Mouse (Mus musculus) thymus, postnatal 36 days (tissue): ENCODE data around the gene Nbl1.

Source experiments
- DNase-seq, 2 experiments: peaks; one replicate each; pipeline ENCODE4 v3.0.0; 2022; ENCODE audit warnings: mixed read lengths in 2 of 2

Gene Nbl1

GRCm38 (mm10) chr4:139058029-139058428 lies 34.8 kb downstream of the Nbl1 start:
- no peak for DNase-seq

DNA sequence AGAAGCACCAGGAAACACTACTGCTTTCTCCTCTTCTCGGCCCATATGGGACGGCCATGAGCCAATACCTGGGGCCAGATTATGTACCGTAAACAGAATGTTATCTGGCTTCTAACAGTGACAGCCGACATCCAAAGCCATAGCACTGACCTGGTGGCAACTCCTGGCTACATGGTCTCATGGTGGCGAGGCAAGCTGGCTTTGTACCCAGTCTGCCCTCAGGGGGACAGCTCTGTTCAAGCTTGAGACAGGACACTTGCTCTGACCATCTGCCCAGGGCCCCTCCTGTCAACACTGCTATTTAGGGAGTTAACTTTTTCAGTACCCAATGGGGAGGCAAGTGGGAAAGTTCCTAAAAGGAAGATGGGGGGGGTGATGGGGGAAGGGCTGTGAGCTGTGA lies 35.5 kb downstream of the Nbl1 start:
- DNase-seq = no peak

GRCm38 (mm10) chr4:139055744-139056143 lies 37.0 kb downstream of the Nbl1 start:
- DNase-seq = no peak

DNA sequence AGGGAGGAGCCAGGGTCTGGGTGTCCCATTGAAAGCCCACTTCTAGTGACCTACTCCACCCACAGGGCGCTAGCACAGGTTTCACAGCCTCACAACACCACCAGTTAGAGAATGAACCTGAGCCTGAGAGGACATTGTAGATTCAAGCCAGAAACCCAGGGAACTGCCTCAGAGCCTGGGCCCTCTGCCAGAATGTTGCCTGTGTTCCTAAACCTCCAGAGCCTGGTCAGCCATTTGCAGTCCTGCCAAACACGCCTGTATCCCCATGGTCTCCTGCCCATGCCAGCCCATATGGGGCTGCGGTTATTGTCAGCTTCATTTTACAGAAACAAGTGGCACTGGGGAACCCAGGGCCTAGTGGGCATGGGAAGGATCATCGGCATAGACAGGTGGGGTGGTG lies 37.5 kb downstream of the Nbl1 start:
- no peak for DNase-seq

DNA sequence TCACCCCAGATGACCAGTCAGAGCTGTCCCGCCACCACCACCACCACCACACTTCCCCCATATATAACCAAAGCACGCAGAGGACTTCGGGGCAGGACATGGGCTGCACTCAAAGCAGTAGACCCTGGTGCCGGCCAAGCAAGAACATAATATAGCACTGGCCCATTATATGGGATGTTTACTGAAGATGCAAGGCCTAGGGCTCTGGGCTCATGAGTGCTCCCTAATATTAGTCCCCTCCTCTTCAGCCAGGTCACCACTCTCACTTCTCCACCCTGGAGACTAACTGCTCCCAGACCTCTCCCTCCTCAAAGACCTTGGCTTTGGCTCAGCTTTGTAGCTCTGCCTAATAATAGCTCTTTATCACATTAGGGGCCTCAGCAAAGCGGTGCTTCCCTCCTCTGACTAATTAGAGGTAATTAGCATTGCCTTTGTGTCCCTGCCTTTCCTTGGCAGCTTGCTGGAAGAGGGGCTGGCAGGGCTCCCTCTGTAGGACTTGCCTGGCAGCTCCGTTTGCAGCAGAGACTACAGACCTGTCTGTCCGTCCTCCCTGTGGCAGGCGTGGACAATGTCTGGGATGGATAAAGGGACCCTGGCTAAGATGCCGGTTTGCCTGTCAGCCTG lies 38.4 kb downstream of the Nbl1 start:
- DNase-seq = no peak

- no peak for DNase-seq
These were observed 39.4 kb downstream of the Nbl1 start for GRCm38 (mm10) chr4:139053391-139053790.

DNA sequence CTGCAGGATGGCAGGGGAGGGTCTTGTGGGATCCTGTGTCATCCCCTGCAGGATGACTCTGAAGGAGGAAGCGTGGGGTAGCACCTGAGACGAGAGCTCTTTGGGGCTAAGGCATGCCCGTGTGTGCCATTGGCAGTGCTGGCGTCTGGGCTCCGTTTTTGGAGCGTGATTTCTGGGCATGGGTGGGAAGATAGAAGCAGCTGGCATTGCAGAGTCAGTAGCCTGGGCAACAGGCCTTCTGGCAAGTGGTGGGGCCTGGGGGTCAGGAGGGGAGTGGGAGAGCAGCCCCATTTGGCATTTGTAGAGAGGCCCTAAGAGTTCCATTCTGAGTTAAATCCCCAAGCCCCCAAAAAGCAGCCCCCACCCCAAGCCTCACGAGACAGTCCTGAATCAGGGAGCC lies 40.0 kb downstream of the Nbl1 start:
- DNase-seq = no peak

- no peak for DNase-seq
These were observed 44.3 kb downstream of the Nbl1 start for GRCm38 (mm10) chr4:139048518-139048917.

DNA sequence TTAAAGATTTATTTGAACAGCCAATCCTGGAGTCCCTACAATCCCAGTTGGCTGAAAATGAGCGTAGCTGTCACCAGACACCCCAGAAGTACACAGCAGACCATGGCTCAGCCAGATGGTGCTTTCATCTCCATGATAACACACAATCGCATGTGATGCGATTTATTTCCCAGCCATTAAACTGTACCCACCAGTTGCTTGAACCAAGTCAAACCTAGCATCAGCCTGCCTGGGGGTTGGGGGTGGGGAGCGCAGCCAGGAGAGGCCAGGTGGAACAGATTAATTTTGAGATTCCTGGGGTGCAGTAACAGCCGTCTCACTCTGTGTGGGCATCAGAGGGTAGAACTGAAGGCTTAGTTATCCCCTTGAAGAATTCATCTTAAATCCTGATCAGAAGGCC lies 46.4 kb downstream of the Nbl1 start:
- no peak for DNase-seq

- DNase-seq = no peak
These were observed 48.2 kb downstream of the Nbl1 start for GRCm38 (mm10) chr4:139044566-139044965.

- DNase-seq = no peak
These were observed 49.2 kb downstream of the Nbl1 start for GRCm38 (mm10) chr4:139043600-139043999.

DNA sequence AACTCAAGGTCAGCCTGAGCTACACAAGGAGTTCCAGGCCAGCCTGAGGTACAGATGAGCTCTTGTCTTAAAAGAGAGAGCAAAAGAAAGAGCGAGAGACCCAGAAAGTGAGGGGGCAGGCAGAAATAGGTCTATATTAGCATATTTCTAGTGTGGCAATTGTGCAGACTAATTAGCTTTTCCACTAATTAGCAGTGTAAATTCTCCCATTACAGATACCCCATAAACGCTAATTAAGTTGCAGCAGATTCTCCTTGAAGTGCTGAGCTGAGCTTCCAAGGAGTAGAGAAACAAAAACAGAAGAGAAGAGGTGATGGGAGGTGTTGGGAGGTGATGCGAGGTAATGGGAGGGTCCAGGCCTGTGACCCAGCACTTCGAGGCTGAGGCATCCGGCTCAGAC lies 50.2 kb downstream of the Nbl1 start:
- DNase-seq = no peak

GRCm38 (mm10) chr4:139040084-139040839 lies 52.5 kb downstream of the Nbl1 start:
- no peak for DNase-seq

DNA sequence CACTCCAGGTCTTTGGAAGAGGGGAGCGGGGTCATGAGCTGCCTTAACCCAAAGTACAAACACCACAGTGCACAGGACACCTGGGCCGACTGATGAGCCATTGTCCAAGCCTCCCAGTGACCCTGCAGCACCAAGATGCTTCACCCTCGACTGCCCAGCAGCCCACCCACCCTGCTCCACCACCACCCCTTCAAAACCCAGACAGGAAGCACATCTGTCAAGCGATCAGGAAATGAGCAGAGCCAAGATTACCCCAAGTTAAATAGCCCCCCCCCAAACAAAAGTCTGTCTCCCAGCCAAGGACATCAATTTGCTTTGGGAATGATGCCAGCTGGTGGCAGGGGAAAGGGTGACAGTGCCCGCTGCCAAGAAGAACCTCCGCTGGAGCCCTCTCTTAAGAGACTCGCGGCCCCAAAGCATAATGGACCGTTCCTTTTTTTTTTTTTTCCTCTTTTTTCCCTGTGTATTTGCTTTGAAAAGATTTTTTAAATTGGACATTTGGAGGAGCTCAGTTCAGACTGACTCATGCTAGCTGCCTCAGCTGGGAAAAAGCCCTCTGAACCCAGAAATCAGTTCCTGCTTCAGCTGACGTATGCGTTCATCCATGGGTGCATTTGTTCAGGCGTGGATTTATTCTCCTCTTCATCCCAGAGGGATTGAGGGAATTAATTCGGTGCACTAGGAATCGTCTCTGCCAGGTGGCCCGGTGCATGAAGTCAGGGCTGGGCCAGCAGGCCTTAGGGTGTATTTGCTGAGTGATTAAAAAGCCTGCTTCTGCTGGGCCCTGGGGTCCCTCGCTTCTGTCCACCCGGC lies 54.8 kb downstream of the Nbl1 start:
- no peak for DNase-seq

DNA sequence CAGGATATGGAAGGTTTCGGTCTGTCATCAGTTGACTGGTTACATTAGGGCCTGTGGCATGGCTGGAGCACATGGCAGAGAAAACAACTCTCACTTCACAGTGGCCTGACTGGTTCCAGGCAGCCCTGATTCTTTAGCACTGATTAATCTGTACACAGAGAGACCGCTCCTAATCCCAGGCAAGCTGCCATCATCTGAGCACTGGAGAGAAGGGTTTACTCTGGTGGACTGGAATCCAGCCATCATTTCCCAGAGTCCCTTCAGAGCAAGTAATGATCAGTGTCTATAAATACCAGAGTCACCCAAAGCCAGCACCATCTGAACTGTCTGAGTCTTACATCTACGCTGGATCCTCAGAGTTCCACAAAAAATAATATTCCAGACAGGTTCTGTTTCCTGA lies 57.0 kb downstream of the Nbl1 start:
- no peak for DNase-seq

GRCm38 (mm10) chr4:139034942-139035341 lies 57.9 kb downstream of the Nbl1 start:
- no peak for DNase-seq

DNA sequence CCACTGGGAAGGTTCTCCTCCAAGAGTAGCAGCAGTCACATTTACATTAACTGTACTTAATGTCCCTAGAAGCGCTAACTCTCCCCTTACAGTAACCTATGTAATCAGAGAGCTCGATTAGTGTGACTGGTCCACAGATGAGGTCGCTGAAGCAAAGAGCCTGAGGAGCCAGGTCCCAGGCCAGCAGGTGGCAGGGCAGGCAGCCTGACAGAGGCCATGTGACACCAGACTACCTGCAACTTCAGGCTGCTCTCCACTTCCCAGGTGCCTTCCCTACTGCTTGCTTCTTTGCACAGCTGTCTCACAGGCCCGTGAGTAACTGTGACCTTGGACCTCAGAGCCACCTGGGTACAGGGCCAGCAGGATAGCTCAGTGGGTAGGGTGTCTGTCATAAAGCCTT lies 58.3 kb downstream of the Nbl1 start:
- no peak for DNase-seq

DNA sequence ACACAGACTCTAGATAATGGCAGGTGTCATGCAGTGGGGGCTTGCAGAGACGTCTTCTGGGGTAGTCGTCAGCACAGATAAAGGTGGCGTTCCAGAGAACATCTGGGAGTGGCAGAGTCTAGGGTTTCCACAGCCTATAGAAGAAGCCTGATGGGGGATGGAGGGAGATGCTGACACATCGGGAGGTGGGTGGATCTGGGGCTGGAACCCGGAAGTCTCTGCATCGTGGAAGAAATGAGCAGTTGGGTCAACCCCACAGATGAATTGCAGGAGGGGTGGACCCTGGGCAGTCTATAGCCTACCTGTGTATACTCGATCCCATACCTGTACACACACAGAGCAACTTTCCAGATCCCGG lies 58.8 kb downstream of the Nbl1 start:
- no peak for DNase-seq

- DNase-seq = no peak
These were observed 59.4 kb downstream of the Nbl1 start for GRCm38 (mm10) chr4:139033263-139034009.

- DNase-seq = no peak
These were observed 60.3 kb downstream of the Nbl1 start for GRCm38 (mm10) chr4:139032521-139032920.
